Mouse (Mus musculus): Measurements from ENCODE around the gene Ppp1r14b.
"Not testable (repeated sequence)": the region's sequence is repeated elsewhere in the genome, so short reads cannot be mapped to it uniquely, and the experiment has no call there.

The Ppp1r14b gene

DNA sequence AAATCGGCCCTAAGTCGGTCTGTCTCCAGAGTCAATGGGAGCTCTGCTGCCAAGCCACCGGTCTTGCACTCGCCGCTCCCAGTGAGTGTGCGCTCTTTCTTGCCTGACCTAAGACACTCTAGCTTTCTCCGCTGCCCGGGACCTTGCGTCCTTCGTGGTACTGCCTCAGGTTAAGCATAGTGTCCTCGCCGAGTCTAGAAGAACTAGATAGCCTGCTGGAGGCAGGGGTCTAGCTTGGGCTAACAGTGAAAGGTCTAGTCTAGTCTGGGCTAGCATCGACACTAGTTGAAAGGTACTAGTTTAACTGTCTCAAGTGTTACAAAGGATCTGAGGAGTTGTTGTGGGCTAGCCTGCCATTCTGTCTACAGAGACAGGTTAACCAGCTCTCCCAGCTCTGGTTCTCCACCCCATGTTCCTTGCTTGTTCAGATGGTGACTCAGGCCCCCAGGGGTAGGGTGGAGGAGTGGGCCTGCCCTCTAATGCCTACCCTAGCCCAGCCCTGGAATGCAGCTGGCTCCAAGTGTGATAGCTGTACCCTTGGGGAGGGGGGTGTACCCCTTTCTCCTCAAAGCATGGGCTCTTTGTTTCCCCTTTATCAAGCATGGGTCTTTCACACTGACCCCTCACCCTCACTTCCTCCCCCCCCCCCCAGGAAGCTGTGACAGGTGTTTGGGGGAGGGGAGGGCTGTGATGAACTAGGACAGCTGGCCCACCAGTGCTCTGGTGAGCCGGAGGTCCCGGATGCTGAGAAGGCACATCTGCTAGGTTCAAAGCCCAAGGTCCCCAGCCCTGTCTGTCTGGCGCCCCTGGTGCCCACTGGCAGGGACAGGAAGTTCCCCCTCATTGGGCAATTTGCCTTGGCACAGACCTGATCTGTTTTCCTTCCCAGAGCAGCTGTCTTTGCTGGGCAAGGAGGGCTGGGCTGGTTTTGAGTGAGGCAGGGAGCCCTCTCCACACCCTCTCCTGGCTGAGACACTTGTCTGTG, 1.1 kb downstream of the Ppp1r14b start, which contains the start of gene Plcb3:
Plcb3 (minus strand) TSS at position 934 of the 985 bp plus-strand sequence.
- peak in 1 of 2 experiments; percentile 63 for DNase-seq (ENCODE audit: low spot score in 2 of 2)

DNA sequence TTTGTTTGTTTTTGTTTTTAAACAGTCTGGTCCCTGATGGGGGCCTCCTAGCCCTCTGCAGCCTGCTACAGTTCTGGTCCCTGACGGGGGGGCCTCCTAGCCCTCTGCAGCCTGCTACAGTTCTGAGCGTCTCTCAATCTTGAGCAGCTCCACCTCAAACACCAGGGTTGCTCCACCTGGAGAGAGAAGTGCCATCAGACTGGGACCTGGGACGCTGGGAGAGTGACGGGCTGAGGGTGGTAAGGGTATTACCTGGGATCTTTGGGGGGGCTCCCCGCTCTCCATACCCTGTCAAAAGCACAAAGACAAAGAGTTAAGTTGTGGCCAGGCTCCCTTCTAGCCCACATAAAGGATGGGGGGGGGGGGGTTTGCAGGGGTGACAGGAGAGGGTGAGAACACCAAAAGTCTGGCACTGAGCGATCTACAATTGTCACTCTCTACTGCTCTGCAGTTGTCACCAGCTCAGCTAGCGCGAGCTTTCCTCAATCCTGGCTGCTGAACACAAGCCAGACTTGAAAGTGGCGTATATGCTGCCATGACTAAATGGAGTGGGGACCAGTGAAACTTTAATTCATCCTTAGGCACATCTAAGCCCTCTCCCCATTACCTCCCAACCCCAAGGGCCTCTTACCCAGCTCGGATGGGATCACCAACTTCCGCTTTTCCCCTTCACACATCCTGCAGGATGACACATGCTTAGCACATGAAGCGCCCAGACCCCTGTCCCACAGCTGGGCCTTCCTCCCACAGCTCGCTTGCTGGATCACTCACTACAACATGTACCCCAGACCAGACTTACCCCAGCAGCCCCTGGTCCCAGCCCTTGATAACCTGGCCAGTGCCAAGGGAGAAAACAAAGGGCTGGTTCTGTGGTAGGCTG, 3.2 kb downstream of the Ppp1r14b start:
- DNase-seq (ENCODE audit: low spot score in 2 of 2) = no peak

DNA sequence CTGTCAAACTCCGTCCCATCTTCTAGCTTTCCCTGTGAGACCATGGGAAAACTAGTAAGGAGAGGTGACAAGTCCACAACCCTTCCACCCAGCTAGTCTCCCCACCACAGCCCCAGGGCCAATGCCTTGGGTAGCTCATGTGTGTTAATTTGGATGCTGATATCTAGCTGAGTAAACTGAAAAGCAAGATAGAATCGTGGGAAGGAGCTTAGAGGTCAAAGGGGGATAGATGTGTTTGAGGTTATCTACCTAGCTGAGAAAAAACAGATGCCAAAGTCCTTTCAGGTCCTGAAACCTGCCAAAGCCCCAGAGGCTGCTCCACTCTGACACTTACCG, 3.8 kb downstream of the Ppp1r14b start:
- DNase-seq (ENCODE audit: low spot score in 2 of 2) = no peak

DNA sequence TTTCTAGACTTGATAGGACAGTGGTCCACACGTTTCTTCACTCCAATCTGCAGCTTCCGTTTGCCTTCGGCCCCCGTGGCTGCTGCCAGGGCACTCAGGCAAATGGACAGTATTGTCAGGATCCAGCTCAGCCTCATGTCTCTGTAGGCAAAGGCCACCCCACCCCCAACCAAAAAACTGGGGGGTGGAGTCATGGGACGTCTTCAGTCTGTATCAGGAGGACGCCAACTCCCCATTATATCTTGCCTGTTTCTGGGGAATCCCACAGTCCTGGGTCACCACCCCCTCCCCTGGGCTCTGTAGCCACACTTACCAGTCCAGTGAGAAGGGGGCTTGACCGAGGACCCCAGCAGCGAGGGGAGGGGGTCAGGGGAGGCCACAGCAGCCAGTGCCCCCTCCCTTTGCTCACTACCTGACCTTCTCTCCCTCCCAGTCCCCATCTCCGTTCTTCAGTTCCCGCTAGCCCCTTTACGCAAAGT, 4.3 kb downstream of the Ppp1r14b start:
- DNase-seq (ENCODE audit: low spot score in 2 of 2) = peak in 1 of 2 experiments; percentile 55

DNA sequence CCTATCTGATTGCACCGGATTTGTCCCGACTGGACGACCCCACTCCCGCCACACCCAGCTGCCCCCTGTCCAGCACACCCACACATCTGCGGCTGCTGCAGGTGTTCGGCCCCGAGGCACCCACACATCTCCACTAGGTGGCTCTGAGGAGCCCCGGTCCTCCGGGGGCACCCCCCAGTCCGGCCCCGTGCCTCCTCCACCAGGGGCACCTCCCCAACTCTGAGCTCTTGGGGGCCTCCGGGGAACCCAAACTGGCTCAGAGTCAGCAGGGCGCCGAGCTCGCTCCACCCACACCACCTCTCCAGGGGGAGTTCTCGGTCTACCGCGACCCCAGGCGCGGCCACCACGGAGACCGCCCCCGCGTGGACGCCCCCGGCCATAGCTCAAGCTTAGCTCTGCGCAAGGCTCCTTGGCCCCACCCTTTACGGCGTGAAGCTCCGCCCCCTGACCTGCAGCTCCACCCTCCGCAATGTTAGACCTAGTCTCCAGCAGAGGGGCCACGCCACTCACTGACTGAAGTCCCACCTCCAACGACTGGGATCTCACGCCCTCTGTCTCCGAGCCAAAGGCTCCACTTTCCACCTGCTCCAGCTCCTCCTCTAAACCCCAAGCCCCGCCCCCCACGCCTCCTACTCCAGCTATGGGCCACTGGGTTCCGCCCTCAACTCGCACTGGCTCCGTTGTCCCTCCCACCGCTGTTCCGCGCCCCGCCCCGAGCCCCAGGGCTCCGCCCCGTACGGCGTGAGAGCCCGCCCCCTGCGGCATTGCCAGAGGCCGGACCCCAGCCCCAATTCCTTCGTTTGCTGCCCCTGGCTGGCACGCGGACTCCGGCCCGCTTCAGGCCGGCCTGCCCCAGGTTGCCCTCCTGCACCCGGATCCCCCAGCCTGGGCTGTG, 5.0 kb downstream of the Ppp1r14b start:
- peak; percentile 99 for DNase-seq (ENCODE audit: low spot score in 2 of 2)

DNA sequence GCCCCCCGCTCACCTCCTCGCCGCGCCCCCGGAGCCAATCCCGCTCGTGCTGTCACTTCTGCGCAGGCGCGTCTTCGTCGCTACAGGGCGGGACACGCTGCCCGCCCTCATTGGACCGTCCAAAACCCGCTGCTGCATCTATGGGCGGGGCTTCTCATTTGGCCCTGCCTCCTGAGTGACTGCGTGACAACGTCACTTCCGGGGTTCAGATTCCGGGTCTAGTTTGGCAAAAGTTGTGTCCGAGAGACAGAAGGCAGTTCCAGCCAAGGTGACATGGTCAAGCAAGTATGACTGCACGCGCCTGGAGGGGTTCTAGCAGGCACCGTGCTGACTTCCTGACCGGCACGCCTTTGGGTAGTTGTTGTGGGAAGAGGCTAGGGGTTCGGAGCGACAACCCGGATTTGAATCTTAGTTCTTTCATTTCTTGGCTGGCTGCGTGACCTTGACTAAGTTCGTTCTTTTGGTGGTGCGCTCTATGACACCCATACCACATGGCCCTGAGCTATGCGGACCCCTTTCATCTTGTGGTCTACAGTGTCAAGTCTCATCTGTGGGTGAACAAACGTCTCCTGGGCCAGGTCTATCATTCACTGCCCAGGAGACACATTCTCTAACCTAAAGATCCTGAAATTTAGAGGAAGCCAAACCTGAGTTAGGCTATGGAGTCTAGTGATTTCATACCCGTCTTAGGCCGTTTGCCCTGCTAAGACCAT, 5.8 kb downstream of the Ppp1r14b start, which contains the start of gene Fkbp2:
Fkbp2 (minus strand) TSS at position 121 of the 713 bp plus-strand sequence.
- DNase-seq (ENCODE audit: low spot score in 2 of 2) = peak; percentile 99

DNA sequence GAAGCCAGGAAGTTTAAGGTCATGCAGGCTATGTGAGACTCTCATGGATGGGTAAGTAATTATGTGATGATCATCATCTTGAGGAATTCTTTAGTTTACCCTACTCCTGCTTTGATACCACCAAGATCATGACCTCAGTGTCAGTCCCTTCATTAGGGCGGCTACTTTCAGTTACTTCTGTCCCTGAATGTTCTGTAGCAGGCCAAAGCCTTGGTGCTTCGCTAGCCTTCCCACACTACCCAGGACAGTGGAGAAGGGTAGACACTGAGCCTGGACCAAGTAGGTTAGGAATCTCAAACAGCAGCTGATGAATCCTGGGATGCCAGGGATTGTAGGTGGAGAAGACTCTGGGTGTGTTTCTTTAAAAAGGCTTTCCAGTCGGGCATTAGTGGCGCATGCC, 6.7 kb downstream of the Ppp1r14b start:
- DNase-seq (ENCODE audit: low spot score in 2 of 2) = no peak

DNA sequence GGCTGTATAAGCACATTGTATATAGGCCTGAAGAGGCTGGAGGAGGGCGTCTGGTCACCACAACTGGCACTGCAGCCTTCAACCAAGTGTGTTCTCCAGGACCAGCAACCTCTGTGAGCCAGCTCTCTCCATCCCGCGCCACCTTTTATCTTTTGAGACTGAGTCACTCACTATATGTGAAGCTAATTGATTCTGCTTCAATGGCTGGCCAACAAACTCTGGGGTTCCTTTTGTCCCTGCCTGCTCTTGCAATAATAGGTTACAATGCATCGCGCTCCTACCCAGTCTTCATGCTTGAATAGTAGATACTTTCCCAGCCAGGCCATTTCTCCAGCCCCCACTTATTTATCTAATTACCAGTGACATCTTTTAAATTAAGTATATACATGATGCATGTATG, 8.9 kb downstream of the Ppp1r14b start:
- no peak for DNase-seq (ENCODE audit: low spot score in 2 of 2)

DNA sequence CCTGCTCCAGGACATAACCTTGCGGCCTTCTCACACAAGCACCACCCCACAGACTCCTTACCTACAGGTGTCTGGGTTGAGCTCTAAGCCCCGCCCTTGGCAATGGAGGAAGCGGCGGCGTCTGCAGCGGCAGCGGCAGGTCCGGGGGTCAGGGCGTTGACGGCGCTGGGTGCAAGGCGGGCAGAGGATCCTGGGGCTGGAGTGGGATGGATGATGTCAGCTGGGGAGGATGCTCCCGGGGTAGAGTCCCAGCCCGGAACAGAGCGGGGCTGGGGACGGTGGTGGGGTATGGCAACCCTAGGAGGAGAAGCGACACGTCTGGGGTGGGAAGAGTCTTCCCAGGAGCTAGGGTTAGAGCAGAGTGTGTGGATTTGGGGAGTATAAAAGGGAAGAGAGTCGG, 10.5 kb downstream of the Ppp1r14b start:
- no peak for DNase-seq (ENCODE audit: low spot score in 2 of 2)

DNA sequence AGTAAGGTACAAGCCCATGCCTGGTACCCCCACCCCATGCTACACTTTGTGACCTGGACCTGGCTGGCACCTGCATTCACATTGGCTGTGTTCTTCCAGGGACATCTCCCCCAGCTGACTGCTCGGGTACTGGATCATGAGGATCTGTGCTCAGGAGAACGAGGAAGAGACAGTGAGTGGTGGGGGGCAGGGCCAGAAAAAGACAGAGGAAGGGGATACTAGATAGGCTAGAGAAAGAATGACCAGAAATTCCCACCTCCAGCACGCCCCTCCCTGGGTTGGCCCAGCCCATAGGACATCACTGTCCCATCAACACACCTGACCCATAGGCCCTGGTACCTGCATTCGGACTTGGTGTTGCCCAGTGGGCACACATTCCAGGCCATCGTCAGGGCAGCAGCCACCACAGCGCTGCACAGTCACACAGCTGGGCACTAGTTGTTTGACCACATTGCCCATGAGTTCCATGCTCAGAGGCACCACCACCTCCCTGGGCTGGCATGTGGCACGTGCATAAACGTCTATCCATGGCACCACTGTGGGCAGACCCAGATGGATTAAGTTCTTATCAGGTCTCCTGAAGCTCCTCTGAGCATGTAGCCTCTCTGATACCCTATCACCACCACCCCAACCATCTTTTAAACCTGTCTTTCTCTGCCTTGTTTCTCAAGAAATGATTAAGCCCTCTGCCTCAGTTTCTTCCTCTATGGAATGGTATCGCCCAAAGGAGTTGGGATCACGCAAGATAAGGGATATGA, 11.4 kb downstream of the Ppp1r14b start:
- no peak for DNase-seq (ENCODE audit: low spot score in 2 of 2)

DNA sequence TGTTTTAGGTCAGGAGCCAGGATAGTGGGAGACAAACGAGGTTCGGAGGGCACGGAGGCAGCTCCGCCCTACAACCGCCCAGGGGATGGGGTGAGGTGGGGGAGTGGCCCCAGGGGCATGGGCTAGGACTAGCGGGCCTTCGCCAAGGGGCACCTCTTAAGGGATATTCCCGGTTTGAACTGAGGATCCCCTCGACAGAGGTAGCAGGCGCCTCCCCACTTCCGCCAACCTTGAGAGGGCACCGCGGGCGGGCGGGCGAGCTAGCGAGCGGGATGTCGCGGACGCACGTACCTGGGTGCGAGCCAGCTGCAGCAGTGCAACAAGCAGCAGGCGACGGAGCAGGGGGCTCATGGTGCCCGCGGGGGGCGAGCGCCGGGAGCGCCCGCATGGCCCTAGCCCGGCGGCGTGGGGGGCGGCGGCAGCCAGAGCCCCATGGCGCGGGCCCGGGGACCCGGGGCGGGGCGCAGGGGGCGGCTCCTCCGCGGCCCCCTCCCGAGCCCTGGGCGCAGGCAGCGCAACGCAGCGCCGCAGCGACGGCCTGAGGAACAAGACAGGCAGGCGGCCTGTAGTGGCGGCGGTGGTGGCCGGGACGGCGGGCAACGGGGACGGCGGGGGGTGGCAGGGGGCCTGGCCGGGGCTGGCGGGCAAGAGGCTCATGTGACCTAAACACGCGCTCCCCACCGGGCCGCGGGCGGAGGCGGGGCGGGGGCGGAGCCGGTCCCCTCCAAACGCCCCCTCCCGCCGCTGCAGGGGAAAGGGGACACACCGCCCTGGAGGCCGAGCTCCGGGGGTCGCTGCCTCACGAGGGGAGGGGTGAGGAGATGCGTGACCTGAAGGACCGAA, 12.5 kb downstream of the Ppp1r14b start, which contains the start of gene Vegfb:
Vegfb (minus strand) TSS at position 591 of the 843 bp plus-strand sequence.
- DNase-seq (ENCODE audit: low spot score in 2 of 2) = peak in 1 of 2 experiments; percentile 73

DNA sequence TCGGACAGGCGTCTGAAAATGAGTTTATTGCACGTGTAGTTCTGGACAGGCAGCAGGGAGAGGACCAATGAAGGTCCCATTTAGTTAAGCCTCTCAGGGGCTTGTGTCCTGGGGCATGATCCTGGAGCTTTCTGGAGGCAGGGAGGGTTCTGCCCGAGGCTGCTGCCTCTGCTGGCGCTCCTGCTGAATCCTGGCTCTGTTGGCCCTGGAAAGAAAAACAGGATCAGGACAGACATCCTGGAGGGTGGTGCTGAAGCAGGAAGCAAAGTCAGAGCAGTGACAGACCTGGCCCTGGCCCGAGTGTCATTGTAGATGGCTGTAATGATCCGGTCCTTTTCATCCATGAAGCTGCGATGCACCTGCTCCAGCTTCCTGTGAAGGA, 13.1 kb downstream of the Ppp1r14b start:
- no peak for DNase-seq (ENCODE audit: low spot score in 2 of 2)

DNA sequence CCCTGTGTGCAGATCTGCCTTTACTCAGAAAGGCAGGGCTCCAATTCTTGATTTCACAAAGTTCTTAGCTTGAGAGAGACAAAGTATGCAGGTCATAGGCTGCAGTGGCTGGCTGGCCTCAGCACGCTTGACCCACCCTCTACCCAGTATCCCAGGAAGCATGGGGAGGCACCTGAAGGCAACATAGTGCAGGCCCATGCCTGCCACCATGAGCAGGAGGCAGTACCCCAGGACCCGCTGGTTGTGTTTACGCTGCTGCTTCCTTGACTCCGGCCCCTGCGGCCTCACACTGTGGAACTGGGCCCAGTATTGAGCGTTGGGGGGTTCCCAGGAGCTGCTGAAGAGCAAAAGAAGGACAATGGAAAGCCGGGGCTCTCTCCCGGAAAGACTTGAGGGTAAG, 14.5 kb downstream of the Ppp1r14b start:
- no peak for DNase-seq (ENCODE audit: low spot score in 2 of 2)

DNA sequence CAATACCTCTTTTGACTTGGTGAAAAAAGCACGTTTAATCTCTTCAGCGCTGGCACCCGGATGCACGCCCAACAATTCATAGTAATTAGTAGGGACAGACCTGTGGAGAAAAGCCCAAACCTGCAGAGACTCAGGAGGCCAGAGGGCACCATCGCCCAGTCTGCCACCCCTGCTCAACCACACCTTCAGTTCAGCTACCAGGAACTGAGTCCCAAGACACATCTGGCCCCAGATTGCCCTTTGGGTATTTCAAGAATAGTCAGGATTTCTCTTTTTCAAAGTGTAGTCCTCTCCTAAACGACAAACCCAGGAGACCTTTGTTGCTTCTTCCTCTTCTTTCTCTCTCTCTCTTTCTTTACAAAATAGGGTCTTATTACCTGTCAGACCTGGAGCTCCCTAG, 15.9 kb downstream of the Ppp1r14b start:
- DNase-seq (ENCODE audit: low spot score in 2 of 2) = no peak

DNA sequence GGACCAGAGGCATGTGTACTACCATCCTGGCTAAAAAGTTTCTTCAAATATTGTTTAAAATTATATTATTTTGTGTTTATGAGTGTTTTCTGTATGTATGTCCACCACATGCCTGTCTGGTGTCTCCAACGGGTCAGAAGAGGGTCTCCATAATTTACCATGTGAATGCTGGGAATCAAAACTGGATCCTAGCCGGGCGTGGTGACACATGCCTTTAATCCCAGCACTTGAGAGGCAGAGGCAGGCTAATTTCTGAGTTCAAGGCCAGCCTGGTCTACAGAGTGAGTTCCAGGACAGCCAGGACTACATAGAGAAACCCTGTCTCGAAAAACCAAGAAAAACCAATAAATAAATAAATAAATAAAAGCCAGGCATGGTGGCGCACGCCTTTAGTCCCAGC, 16.4 kb downstream of the Ppp1r14b start:
- not testable (repeated sequence) for DNase-seq (ENCODE audit: low spot score in 2 of 2)

DNA sequence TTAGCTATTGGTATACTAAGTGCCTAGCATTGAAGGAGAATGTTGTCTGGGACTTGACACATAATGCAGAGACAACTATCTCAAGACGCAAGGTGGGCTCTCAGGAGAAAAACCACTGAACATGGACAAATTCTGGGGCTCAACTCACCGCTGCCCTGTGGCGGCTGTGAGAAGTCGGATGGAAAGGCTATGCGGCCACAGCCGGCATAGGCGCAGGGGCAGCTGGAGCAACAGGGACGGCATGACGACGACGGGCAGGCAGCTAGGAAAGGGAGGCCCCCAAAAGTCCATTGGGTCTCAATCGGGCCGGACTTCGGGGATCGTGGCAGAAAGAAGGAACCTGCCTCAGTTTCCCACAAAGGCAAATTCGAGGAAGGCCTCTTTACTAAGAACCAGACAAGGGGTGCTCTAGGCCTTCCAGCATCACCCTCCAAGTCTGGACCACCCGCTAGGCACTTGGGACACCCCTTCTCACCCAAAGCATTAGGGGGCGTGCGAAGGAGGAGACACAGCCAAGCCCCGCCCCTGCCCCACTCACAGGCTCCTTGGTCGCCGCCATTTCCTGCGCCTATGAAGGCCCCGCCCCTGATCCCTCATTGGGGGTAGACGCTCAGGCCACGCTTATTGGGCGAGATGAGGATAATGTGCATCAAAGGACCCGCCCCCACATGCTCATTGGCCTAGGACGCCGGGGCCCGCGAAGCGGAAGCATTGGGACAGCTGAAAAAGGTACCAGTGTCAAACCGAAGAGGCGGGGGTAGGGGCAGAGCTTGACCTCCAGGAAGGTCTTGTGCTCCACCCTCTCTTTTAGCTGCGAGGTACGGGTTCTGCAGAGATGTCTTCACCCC, 17.5 kb downstream of the Ppp1r14b start, which contains the start of gene Dnajc4:
Dnajc4 (minus strand) TSS at position 562 of the 848 bp plus-strand sequence.
- peak; percentile 97 for DNase-seq (ENCODE audit: low spot score in 2 of 2)

DNA sequence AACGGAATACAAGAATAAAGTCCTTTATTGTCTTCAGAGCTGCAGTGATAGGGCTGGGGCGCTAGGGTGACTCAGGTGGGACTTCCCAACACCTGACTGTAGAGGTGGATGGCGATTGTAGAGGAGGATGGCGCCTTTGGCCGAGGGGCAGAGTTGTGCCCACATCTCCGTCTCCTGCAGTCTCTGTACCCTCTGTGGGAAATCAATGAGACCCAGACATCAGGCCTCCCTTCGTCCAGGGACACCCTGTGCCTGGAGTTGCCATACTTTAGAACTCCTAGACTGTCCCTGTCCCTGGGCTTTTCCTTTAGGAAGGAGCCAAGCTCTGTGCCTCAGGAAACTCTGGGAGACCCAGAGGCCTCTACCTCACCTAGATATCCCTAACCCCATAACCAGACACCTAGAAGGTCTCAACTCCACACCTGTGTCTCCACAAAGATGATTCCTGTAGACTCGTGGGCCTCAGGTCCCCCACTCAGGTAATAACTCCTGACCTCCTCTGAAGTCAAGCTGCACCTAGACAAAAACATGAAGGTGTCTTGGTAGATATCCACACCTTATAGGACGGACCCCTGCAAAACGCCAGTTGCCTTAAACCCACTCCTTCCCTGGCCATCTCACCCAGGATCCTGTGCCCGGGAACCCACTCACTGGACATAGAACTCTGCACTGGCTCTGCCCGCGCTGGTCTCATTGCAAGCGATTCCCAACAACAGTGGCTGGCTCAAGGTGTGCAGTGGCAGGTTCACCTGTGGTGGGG, 18.4 kb downstream of the Ppp1r14b start:
- no peak for DNase-seq (ENCODE audit: low spot score in 2 of 2)
